Mouse (Mus musculus) left cerebral cortex, adult 6 months (tissue): ENCODE measurements around the gene Tram2. TPM values are rescaled to one million over a fixed set of nuclear protein-coding genes. Genes with fewer than 3 reads are reported as not detected.

Experiments
- long read RNA-seq, 2 experiments: library from polyadenylated mRNA; unstranded; transcript quantifications; one replicate each; pipeline ENCODE4 v2.0.0; 2019 to 2020
- polyA plus RNA-seq: library from polyadenylated mRNA; unstranded; fragments of <200 nt; fragmentation: Nextera tagmentation; gene quantifications from 2 replicates; pipeline ENCODE4 v1.2.3, GENCODE M21; 2021

Gene Tram2
- 0.69 and 0.86 TPM in 2 replicates for polyA plus RNA-seq
- long read RNA-seq, experiment 1, partial matches to known transcripts = 0 of 2 reads
- long read RNA-seq, experiment 1, other reads (novel, unspliced or antisense) = 2 of 2 reads
- long read RNA-seq, experiment 2, partial matches to known transcripts = 0 of 1 reads
- long read RNA-seq, experiment 2, other reads (novel, unspliced or antisense) = 1 of 1 reads

DNA sequence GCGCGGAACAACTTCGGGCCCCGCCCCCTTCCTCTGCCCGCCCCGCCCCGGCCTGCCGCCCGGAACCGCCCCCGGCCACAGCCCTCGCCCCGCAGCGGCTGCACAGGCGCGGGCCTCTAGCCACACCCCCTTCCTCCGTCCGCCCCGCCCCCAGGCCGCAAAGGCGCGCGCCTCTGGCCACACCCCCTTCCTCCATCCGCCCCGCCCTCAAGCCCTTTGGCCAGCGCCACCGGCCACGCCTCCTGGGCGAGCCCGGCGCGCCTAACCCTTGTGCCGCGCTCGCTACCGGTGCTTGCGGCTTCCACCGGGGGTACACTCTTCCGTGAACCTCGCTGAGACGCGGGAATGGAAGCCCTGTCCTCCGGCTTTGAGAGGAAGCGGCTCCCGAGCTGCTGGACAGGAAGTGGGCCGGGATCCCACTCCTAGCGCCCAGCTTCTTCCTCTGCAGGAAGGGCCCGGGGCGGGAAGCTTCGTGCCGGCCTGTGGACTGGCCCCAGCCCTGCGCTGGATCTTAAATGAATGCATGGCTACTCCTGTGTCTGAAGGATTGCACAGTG lies at the start of gene Tram2:
Tram2 (minus strand) TSS at position 13 of the 557 bp plus-strand sequence.

GRCm38 (mm10) chr1:20951300-20951763 lies 127.7 kb downstream of the Tram2 start, which contains the start of gene Efhc1:
Gene Efhc1 (plus strand): TSS chr1:20951626.

Other genes with a start within 250 kb of the Tram2 start
- 25.5 and 29.8 TPM in 2 replicates for gene Paqr8, start 188.6 kb downstream of the Tram2 start, polyA plus RNA-seq
- gene Efhc1, start 127.6 kb downstream of the Tram2 start, polyA plus RNA-seq = 0.88 and 1.8 TPM in 2 replicates
- 135 and 144 TPM in 2 replicates for gene Tmem14a, start 139.3 kb upstream of the Tram2 start, polyA plus RNA-seq
- 0.25 and 0.58 TPM in 2 replicates for gene Gsta3, start 161.4 kb upstream of the Tram2 start, polyA plus RNA-seq